Mouse (Mus musculus): ENCODE measurements at regions not wholly inside any gene's neighbourhood (a gene's known extent, or its start where the extent isn't known, plus 50 kb on each side); places are given as distances from the start of the nearest gene placed in this dataset.

- DNase-seq (ENCODE audit: low spot score) = peak; percentile 35
Observed at GRCm38 (mm10) chr14:61889626-61890025, 282.4 kb downstream of the Kcnrg start.

GRCm38 (mm10) chr14:61893786-61894185 lies 286.5 kb downstream of the Kcnrg start:
- no peak for DNase-seq (ENCODE audit: low spot score)

- DNase-seq (ENCODE audit: low spot score) = no peak
Observed at GRCm38 (mm10) chr14:61896879-61897278, 289.6 kb downstream of the Kcnrg start.

- DNase-seq (ENCODE audit: low spot score) = no peak
Observed at GRCm38 (mm10) chr14:61898664-61899063, 291.4 kb downstream of the Kcnrg start.

DNA sequence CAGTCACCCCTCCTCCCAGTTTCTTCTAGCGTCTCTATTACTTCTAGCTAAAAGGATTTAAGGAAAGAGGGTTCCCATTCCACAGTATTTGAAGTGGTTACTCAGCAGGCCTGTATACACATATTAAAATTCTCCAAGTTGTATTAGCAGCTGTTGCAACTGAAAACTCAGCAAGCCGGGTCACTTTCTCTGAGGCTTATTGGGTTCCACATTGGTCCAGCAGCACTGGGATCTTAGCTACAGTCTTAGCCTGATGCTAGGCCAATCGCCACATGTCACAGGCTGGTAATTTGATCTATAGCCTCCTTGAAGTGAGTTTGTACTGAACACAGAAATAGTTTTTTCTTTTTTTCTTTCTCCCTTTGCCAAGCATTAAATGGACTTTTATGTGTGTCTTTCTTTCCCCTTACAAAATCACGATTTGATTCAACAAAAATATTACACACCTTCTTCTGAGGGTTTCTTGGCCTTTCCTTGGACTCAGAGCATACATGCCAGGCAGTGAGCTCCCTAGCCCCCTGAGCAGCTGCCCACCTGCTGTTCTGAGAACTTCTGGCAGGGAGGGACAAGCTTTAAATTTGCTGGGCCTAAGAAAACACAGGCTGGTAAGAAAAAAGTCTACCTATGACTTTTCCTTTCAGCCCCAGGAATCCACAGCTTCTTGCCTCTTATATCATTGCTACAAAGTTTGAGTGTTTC lies 297.3 kb downstream of the Kcnrg start:
- no peak for DNase-seq (ENCODE audit: low spot score)

GRCm38 (mm10) chr14:61918113-61918512 lies 310.9 kb downstream of the Kcnrg start:
- DNase-seq (ENCODE audit: low spot score) = no peak

DNA sequence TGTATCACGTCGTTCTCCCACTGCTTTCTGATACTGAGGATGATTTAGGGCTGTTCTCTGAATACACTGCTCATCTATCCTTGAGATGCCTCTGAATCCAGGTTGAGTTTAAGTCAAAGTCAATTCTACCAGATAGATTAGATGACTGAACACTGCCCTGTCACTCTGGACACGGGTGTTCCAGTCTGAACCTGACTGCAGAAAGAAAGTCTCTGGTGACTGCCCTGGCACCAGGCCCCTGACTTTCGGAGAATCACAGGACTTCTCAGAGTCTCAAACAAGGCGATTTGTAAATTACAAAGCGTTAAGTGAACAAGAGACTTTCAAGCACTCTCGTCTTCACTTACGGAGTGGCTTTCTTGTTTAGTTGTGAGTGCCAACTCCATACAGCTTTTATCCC lies 324.6 kb downstream of the Kcnrg start:
- no peak for DNase-seq (ENCODE audit: low spot score)

- no peak for DNase-seq (ENCODE audit: low spot score)
Observed at GRCm38 (mm10) chr14:61941682-61942081, 334.4 kb downstream of the Kcnrg start.

GRCm38 (mm10) chr14:61945659-61946058 lies 338.4 kb downstream of the Kcnrg start:
- no peak for DNase-seq (ENCODE audit: low spot score)

GRCm38 (mm10) chr14:61949446-61949845 lies 342.2 kb downstream of the Kcnrg start:
- no peak for DNase-seq (ENCODE audit: low spot score)

DNA sequence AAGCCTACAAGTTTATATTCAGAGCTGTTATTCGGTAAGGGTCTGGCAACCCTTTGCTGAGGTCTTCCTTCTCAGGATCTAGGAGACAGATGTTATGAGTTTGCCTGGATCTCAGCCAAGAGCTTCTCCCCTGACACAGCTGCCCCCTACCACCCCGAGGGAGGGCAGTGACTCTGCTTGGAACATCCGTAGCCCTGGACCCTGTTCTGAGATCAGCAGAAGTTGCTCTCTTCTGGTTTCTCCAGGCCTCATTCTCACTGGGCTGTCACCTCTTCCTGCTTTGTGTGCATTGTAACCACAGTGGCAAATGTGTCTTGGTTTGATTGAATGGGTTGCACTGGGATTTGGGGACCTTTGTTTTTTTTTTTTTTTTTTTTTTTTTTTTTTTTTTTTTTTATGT lies 342.4 kb upstream of the Rnaseh2b start:
- DNase-seq (ENCODE audit: low spot score) = no peak

DNA sequence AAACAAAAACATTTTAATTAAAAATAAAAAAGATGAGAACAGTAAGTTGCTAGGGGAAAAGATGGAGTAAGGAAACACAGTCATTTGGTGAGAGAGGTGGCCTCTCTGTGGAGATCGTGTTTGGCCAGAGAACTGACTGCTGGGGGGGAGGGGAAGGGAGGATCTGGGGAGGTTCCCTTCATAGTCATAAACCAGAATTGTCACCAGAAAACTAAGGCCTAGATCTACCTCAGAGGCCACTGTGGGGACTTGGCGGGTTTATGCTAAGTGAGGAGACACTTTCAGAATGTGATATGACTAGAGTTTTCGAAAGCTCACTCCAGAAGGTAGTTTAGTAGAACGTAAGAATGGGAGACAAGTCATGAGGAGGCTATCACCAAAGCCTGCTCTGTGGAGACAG lies 339.4 kb upstream of the Rnaseh2b start:
- no peak for DNase-seq (ENCODE audit: low spot score)

DNA sequence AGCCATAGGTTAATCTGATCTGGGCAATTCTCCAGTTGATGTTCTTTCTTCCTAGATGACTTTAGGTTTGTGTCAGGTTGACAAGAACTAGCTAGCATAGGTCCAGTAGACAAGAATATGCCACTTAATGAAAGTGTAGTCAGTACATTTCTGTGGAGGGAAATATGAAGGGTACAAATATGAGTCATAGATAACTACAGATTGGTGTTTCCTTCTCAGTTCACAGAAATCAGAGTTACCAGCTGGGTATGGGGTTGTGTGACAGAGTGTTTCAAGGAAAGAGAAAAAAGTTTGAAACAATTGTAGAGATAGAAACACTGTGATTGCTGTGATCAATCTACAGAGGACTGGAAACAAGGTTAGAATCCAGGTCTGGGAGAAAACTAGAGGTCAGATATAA lies 337.0 kb upstream of the Rnaseh2b start:
- DNase-seq (ENCODE audit: low spot score) = no peak

- DNase-seq (ENCODE audit: low spot score) = no peak
Observed at GRCm38 (mm10) chr14:61960243-61960957, 332.0 kb upstream of the Rnaseh2b start.

DNA sequence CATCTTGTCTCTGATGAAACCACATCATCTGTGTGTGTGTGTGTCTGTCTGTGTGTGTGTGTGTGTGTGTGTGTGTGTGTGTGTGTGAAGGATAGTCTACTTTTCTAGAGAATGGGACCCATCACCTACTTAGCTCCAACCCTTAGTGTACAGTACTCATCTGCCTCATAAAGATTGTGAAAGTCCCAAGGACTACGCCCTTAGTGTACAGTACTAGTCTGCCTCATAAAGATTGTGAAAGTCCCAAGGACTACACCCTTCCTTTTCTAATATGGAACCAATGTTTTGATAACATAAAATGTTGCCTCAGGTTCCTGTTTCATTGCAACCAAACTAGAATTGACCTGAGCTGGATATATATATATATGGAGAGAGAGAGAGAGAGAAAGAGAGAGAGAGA lies 323.9 kb upstream of the Rnaseh2b start:
- no peak for DNase-seq (ENCODE audit: low spot score)

GRCm38 (mm10) chr14:61968957-61969535 lies 323.3 kb upstream of the Rnaseh2b start:
- no peak for DNase-seq (ENCODE audit: low spot score)

DNA sequence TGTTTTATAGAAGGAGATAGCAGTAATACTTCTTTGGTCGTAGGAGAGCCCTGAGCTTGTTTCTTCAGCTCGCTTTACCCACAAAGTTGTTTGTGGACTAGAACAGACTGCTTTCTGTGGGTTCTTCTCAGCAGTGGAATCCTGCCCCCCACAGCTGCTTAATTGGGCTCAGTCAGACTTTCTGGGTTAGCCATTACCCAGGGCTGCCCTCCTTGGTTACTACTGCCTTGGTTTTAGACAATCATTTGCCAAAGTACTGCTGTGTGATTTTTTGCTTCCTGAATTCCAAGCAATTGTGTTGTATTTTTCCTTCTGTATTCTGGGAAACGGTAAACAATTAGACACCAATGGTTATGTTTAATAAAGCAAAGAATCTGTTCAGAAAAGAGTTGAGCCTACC lies 321.8 kb upstream of the Rnaseh2b start:
- no peak for DNase-seq (ENCODE audit: low spot score)

DNA sequence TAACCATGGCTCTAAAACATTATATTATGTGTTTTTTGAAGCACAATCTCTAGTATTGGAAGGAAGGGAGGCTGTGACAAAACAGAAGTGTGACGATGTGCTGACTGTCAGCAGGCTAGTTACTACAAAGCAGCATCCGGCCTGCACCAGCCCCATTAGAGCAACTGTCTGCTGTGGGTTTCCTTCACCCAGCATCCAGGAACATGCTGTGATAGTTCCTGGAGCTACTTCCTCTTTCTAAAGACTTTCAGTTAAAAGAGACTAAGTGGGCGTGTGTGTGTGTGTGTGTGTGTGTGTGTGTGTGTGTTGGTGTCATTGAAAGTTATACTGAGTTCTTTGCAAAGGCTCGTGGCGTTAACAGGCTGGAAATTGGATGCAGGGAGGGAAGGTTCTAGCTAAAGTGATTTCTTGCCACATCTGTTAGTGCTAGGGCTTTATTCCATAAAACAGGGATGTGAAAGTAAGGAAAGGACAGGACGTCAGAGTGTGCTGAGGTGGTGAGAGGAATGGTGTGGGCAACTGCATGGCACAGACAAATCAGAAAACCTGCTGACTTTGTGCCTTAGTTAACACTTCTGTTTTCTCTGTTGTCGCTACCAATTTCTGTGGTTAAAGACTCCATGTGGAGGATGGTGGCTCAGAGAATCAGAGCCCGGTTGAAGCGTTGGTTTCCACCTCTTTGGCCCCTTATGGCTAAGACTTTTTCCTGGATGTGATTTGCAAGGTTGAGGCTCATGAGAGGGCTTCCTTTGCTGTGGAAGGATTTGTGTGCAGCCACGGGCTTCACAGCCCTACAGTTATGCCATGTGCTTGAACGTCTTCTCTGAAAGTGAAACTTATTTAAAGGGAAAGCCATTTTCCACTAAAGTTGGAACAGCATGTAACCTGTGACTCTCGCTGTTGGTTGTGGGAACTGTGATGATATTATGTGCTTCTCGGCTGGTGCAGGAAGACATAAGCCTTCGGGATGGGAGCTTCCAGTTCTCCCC lies 321.0 kb upstream of the Rnaseh2b start:
- DNase-seq (ENCODE audit: low spot score) = no peak

- no peak for DNase-seq (ENCODE audit: low spot score)
Observed at GRCm38 (mm10) chr14:61975301-61975732, 317.1 kb upstream of the Rnaseh2b start.

DNA sequence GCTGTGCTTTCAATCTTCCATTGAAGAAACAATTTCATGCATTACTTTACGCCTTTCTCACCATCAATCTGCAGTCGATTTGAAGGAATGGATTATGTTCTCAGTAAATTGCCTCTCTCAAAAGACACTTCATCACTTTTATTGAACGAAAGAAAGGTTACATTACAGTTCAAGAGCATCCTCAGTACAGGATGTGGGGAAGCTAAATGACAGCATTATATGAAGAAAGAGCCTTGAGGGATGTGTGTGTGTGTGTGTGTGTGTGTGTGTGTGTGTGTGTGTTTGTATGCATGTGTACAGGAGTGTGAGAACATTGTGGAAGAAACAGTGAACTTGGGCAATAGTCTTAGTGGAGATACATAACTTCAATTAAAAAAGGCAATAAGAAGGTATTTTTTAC lies 311.8 kb upstream of the Rnaseh2b start:
- no peak for DNase-seq (ENCODE audit: low spot score)

- no peak for DNase-seq (ENCODE audit: low spot score)
Observed at GRCm38 (mm10) chr14:61985575-61985974, 306.8 kb upstream of the Rnaseh2b start.

DNA sequence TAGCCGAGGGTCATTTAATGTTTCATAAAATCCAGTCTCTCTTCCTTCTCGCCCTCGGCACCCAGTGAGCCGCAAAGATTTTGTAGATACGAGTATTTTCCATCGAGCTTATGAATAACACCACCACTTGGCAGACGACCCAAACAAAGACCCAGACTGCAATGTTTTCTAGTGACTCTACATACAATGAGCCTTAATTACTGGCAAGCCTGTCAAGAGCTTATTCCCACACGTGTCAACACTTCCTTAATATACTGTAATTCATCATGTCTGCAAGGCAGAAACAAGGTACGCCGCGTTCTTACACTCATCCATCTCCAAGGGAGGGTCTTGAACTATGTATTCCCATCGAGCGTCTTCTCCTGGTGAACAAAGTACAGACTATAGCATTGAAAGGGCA lies 306.2 kb upstream of the Rnaseh2b start:
- no peak for DNase-seq (ENCODE audit: low spot score)
